Mouse (Mus musculus) kidney, adult 2 months (tissue): ENCODE results near the gene Otulinl.

Experiments used
- CTCF ChIP-seq: fragments of 200-500 bp; conservative IDR thresholded peaks from 2 replicates; pipeline ENCODE4 v1.5.1; 2011; ENCODE audit warnings: low read depth, mild to moderate bottlenecking, control low read depth, low read length, moderate library complexity, mixed read lengths; ENCODE audit not compliant: insufficient read depth, insufficient read length
- POLR2A ChIP-seq: fragments of 200-500 bp; IDR thresholded peaks from one replicate; pipeline ENCODE4 v1.6.1; 2011; ENCODE audit warnings: low read depth, low read length, control low read depth

GRCm38 (mm10) chr15:27662699-27663098 lies 18.7 kb downstream of the Otulinl start:
- TF ChIP-seq CTCF, result no peak
- no peak for TF ChIP-seq POLR2A
